Mouse (Mus musculus): ENCODE measurements around the gene Dnm3.

DNA sequence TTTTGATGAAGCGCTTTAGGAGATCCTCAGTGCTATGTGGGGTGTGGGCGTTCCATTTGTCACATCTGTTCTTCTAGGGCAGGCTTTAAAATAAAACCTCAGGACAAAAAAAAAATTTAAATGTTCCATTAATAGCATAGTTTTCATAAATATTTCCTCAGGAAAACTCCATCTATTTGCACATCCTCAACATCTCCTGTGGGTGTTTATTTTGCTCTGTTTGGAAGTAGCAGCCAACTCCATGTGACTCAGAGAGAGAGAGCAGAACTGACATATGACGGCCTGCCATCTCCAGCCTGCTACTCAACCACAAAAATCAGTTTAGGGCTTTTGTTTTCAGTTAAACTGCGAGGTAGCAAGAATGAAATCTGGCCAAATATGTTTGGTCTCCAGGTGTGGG lies 28.7 kb upstream of the Dnm3 start:
- TF ChIP-seq POLR2A (IDR thresholded peaks at IDR 0.05; ENCODE audit: borderline replicate concordance, extremely low read depth, insufficient read depth, insufficient read length, poor library complexity, severe bottlenecking) = no peak
- TF ChIP-seq CTCF (IDR thresholded peaks at IDR 0.05; ENCODE audit: borderline replicate concordance, extremely low read depth, insufficient read depth, insufficient read length) = no peak
